Mouse (Mus musculus): ENCODE results near the gene Trabd2b. TPM values are rescaled to one million over a fixed set of nuclear protein-coding genes. Genes with fewer than 3 reads are reported as not detected.
A peak's percentile ranks its signal among the peaks of the same experiment; 100 is the strongest.

Gene Trabd2b
- total RNA-seq, 2 experiments from 2014 or later: 1.0 to 1.8 TPM

DNA sequence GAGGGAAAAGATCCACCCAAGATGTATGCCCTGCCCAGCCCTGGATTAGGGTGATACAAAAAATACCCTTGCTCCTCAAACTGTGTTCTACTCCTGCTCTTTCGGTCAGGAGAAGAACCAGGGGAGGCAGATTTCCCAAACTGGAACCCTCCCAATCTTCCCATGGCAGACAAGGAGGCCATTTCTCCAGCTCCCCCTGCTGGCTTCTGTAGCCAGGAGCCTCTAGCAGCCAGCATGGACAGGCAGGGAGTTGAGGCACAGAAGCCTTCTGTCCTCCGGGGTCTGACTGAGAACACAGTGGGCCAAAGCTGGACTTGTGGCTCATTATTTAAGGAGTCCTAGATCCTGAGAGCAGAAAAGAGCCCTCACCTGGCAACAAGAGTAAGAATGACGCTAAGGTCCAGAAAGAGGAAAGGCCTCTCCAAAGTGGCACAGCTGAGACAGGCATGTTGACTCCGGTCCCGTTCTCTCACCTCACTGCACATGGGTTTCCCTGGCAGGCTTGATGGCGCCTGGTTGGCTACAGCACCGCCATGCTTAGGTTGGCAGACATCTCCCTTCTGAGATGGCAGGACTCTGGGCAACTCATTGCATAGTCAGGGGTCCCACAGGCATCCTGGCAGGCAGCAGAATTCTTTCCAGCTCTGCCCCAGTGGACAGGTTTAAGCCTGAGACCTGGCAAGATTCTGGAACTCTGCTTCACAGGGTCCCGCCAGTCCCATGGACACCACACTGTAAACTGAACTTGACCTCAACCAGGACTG, 204.8 kb downstream of the Trabd2b start:
- DNase-seq: peak; percentile 27 to 31

- no peak for DNase-seq
Observed at GRCm38 (mm10) chr4:114612032-114612431, 205.5 kb downstream of the Trabd2b start.

GRCm38 (mm10) chr4:114612827-114613226, 206.3 kb downstream of the Trabd2b start:
- no peak for DNase-seq

GRCm38 (mm10) chr4:114614086-114614485, 207.6 kb downstream of the Trabd2b start:
- DNase-seq: no peak

DNA sequence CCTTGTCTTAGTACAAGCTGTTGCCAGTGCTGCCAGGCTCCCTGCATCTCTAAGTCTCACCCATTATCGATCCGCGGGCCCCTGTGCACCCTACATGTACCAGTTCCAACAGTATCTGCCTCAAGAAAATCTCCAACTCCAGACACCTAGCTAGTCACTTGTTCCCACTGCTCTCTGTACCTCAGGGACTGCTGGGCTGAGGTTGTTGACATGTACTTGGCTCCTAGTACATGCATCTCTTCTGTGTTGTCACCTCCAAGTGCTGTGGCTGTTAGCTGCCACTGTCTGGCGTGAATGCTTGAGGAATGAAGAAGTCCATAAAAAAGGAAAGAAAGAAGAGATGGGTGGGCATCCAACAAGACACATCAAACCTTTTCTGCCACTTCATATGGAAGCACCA, 209.2 kb downstream of the Trabd2b start:
- no peak for DNase-seq

GRCm38 (mm10) chr4:114622929-114623328, 216.4 kb downstream of the Trabd2b start:
- no peak for DNase-seq

- no peak for DNase-seq
Observed at GRCm38 (mm10) chr4:114624114-114624910, 217.8 kb downstream of the Trabd2b start.

DNA sequence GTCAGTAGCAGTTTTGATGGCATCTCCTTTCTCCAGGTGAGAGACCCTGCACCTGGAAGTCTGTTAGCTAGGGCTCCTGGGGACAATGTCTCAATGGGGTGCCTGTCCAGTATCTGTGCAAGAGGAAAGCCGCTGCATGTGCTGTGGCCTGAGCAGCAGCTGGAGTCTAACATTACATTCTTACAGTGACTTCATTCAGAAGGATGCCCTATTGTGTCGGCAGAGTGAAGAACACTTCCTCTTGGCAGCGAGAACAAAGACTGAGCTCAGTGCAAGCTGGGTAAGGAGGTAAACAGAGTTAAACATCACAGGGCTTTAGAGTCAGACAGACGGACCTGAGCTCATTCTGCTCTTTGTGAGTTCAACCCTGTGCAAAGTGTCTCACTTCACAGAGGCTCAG, 218.8 kb downstream of the Trabd2b start:
- DNase-seq: no peak

- no peak for DNase-seq
Observed at GRCm38 (mm10) chr4:114625920-114626319, 219.4 kb downstream of the Trabd2b start.

- no peak for DNase-seq
Observed at GRCm38 (mm10) chr4:114627674-114628293, 221.3 kb downstream of the Trabd2b start.

- peak; percentile 42 to 62 for DNase-seq
Observed at GRCm38 (mm10) chr4:114635889-114636288, 229.4 kb downstream of the Trabd2b start.

DNA sequence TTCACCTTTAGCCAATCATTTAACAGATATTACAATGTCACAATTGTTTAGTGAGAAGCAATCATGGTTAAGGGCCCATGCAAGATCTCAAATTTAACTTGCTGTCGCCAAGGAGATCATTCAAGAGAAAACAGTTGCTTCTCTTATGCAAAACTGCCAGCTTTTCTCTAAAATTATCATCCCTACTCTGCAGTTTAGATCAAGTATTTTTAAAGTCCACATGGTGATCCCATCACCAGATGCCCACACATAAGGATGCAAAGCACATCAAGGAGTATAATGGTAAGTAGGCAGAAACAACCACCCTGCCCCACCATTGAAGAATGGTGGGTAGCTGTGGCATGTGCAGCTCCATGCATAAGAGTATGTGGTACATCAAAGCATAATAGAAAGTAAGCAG, 229.8 kb downstream of the Trabd2b start:
- no peak for DNase-seq

- no peak for DNase-seq
Observed at GRCm38 (mm10) chr4:114637120-114637519, 230.6 kb downstream of the Trabd2b start.

DNA sequence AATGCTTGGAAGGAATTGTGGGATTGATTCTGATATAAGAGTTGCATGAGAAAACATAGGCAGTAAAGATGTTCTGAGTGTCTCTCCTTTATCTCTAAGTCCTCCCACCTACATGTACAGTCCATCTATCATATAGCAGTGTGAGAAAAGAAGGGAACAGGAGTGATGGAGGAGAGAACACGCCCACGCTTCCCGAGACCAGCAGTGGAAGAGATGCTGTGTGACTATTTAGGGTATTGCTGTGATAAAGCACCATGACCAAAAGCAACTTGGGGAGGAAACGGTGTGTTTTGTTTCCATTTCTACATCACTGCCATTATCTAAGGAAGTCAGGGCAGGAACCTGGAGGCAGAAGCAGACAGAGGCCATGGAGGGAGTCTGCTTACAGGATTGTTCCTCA, 235.9 kb downstream of the Trabd2b start:
- no peak for DNase-seq

GRCm38 (mm10) chr4:114643679-114644208, 237.2 kb downstream of the Trabd2b start:
- no peak for DNase-seq

DNA sequence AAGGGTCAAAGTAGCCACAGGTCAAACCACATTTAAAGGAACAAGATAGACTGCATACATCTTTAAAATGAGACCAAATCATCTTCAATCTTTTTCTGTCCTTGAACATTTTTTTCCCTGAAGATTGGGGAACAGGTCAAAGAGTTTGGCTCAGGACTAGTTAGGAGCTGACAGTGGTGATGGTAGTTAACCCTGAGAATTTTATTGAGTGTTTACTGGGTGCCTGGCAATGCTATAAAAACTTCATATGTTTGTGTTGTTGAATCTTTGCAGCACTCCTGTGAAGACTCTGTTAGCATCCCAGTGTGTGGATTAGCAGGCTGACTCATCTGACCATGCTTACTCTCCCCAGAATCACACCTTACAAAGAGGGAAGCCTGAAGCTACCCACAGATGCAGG, 238.8 kb downstream of the Trabd2b start:
- no peak for DNase-seq

DNA sequence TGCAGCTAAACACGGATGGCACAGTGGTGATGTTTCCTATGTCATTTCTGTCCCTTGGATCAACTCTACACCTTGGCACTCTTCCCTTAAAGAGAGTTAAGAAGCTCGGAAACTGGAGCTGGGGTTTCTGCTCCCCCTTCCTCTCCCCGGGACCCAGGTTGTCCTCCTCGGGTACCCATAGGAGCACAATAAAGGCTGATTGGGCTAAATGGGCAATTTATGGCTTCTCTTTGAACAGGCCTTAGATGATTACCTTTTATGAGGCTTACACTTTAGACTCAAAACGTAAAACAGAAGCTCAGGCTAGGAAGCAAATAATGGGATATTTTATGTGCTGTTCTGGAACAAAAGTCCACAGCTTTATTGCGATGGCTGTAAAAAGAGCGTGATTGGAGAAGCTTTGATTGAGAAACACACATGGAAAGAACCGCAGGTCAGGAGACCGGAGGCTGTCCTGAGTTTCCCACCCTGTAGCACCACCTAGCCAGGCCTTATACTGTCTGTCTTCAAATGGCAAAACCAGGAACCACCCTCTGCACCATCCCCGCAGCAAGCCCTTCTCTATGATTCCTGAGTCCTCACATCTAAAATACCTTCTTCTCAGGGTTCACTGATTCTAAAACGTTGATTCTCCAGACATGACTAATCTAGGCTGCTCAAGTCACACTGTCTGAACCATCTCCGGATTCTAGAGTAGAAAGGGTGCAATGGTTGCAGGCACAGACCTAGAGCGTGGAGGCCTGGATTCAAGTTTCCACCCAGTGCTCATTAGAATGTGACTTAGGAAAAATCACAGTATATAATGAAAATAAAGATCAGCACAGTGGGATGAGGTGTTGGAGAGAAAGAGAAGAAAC, 240.5 kb downstream of the Trabd2b start:
- no peak for DNase-seq

DNA sequence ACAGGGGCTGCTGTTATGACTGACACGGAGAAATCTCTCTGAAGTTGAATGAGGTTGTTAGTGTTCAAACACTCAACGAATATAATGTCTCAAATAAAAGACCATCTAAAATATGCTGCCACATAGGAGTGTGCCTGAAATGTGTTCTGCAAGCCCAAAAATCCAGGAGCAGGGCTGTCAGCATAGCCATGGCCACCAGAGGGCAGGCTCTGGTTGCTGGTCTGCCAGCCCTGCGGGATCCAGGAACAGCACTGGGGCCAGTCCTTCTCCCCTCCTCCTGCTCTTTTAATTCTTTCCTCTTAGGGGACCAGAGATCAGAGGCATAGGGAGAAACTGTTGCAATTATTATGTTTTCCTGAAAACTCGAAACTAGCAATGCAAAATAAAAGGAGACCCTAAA, 241.2 kb downstream of the Trabd2b start:
- DNase-seq: peak; percentile 71

GRCm38 (mm10) chr4:114648532-114649074, 242.1 kb downstream of the Trabd2b start:
- DNase-seq: no peak

GRCm38 (mm10) chr4:114650551-114650950, 244.0 kb downstream of the Trabd2b start:
- no peak for DNase-seq

- no peak for DNase-seq
Observed at GRCm38 (mm10) chr4:114651007-114651406, 244.5 kb downstream of the Trabd2b start.

- no peak for DNase-seq
Observed at GRCm38 (mm10) chr4:114651606-114652005, 245.1 kb downstream of the Trabd2b start.

Measured in layer of hippocampus, postnatal 36 days (tissue).